Mouse (Mus musculus) gastrocnemius, adult 8-10 months (tissue): ENCODE results near the gene Lias. TPM values are rescaled to one million over a fixed set of nuclear protein-coding genes. Genes with fewer than 3 reads are reported as not detected.
A peak's percentile ranks its signal among the peaks of the same experiment; 100 is the strongest.

Experiments used
- DNase-seq, 2 experiments: peaks; one replicate each; pipeline ENCODE4 v3.0.0; 2022; ENCODE audit warnings: low spot score in 2 of 2
- total RNA-seq, 4 experiments: library from RNA; stranded (reverse); gene quantifications; 2 replicates each; pipeline ENCODE4 v1.2.4; 2022

Lias gene
- 10 to 100 TPM; 37.2 to 39.2 (median 37.9) TPM for total RNA-seq

GRCm38 (mm10) chr5:65390648-65391644, at the start of gene Lias, which contains the start of gene Rpl9:
TSS of gene Lias (plus strand) at chr5:65391497.
TSS of gene Rpl9 (minus strand) at chr5:65391444.
- DNase-seq, result peak; percentile 95 to 96

GRCm38 (mm10) chr5:65348168-65348567, 43.1 kb upstream of the Lias start, which contains the start of gene Klb:
TSS of gene Klb (plus strand) at chr5:65348314.
- no peak for DNase-seq

GRCm38 (mm10) chr5:65350508-65350907, 40.8 kb upstream of the Lias start:
- DNase-seq, result no peak

GRCm38 (mm10) chr5:65354097-65354496, 37.2 kb upstream of the Lias start:
- DNase-seq, result no peak

GRCm38 (mm10) chr5:65354985-65355384, 36.3 kb upstream of the Lias start:
- DNase-seq, result no peak

GRCm38 (mm10) chr5:65356851-65357250, 34.4 kb upstream of the Lias start:
- DNase-seq, result no peak

GRCm38 (mm10) chr5:65357771-65358170, 33.5 kb upstream of the Lias start:
- DNase-seq, result no peak

- DNase-seq, result no peak
Observed at GRCm38 (mm10) chr5:65367837-65368236, 23.5 kb upstream of the Lias start.

GRCm38 (mm10) chr5:65371551-65371950, 19.7 kb upstream of the Lias start:
- DNase-seq, result no peak

- DNase-seq, result no peak
Observed at GRCm38 (mm10) chr5:65374746-65375145, 16.6 kb upstream of the Lias start.

GRCm38 (mm10) chr5:65385704-65386103, 5.6 kb upstream of the Lias start:
- no peak for DNase-seq

GRCm38 (mm10) chr5:65387008-65387867, 4.1 kb upstream of the Lias start:
- DNase-seq, result no peak

GRCm38 (mm10) chr5:65391753-65392152, 456 bp downstream of the Lias start:
- no peak for DNase-seq

- no peak for DNase-seq
Observed at GRCm38 (mm10) chr5:65394425-65394824, 3.1 kb downstream of the Lias start.

GRCm38 (mm10) chr5:65401251-65401994, 10.1 kb downstream of the Lias start:
- peak; percentile 82 to 83 for DNase-seq

- DNase-seq, result no peak
Observed at GRCm38 (mm10) chr5:65407989-65408388, 16.7 kb downstream of the Lias start.

GRCm38 (mm10) chr5:65415653-65416458, 24.6 kb downstream of the Lias start:
- no peak for DNase-seq

GRCm38 (mm10) chr5:65419136-65419535, 27.8 kb downstream of the Lias start:
- no peak for DNase-seq

- no peak for DNase-seq
Observed at GRCm38 (mm10) chr5:65420822-65421221, 29.5 kb downstream of the Lias start.

- DNase-seq, result no peak
Observed at GRCm38 (mm10) chr5:65422803-65423202, 31.5 kb downstream of the Lias start.
